Mouse (Mus musculus) gastrocnemius, adult 8-10 months (tissue): Measurements from ENCODE around the gene Nrg4. TPM values are rescaled to one million over a fixed set of nuclear protein-coding genes. Genes with fewer than 3 reads are reported as not detected.

ENCODE experiments used
- DNase-seq, 2 experiments: peaks; one replicate each; pipeline ENCODE4 v3.0.0; 2022; ENCODE audit warnings: low spot score in 2 of 2
- total RNA-seq, 4 experiments: library from RNA; stranded (reverse); gene quantifications; 2 replicates each; pipeline ENCODE4 v1.2.4; 2022

Nrg4 gene
- total RNA-seq, 4 experiments from 2014 or later, result 1.4 to 5.4 (median 2.3) TPM

DNA sequence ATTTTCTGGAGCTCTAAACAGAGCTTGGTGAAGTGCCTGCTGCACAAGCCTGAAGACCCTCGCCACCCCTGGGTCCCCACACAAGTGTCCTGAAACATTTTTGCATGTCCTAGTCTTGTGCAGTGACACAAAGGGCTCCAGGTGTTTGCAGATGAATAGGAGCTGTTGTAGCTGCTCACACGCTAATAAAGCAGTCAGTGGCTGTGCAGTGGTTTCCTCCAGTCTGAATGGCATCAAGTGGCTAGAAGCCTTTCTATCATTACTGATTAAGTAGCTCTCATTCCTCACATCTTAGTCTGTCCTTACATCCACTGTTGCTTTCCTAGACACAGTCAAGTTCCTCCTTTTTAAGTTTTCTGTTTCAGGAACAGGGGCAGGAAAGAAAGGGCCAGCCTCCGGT is 111.0 kb downstream of the Nrg4 start:
- no peak for DNase-seq

DNA sequence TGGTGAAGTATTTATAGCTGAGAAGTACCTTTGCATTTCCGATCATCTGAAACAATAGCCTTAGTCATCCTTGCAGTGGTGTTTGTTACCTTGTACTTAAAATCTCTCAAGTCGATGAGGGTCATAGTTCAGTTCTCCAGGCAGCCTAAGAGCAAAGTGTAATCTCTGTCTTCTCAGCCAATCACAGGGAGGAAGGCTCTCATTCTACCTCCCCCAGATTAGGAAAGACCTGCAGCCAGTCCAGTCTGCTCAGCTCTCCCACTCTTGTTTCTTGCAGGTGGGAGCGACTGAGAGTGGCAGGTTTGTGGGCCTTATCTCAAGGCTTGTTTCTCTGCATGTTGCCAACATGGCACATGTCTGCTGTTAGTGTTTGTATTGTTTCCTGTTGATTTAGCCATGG is 111.6 kb downstream of the Nrg4 start:
- DNase-seq, result no peak

DNA sequence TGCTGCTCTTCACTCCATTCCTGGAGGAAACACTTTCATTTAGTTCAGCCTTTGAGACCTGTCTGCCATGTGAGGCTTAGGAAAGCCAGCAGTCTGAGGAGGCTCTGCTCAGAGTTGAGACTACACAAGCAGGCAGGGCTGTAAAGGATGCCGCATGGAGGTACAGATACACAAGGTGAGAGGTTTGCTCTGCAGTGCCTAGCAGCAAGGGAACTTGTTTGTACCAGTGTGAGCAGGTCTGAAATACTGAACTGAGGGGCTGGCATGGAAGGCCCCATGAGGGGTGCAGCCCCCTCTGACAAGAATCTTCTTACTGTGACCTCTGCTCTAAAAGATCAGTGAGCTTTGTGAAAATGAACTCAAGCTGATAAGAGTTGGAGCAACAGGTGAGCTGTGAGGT is 113.2 kb downstream of the Nrg4 start:
- DNase-seq, result no peak

DNA sequence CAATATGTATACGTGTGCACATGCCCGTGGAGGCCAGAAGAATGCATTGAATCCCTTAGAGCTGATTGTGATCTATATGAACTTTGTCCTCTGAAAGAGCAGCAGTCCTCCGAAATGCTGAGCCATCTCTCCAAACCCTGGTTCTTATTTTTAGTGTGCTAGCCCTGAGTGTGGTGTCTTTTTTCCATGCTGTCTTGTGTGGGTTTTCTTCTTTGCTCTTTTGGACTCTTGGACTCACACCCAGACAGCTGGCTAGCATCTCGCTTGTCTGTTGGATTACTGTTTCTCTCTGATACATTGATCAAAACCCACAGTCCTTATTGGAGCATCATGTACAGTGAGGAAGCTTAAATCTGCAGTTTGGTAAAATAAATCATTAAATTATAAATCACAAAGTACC is 115.0 kb downstream of the Nrg4 start:
- DNase-seq, result no peak

DNA sequence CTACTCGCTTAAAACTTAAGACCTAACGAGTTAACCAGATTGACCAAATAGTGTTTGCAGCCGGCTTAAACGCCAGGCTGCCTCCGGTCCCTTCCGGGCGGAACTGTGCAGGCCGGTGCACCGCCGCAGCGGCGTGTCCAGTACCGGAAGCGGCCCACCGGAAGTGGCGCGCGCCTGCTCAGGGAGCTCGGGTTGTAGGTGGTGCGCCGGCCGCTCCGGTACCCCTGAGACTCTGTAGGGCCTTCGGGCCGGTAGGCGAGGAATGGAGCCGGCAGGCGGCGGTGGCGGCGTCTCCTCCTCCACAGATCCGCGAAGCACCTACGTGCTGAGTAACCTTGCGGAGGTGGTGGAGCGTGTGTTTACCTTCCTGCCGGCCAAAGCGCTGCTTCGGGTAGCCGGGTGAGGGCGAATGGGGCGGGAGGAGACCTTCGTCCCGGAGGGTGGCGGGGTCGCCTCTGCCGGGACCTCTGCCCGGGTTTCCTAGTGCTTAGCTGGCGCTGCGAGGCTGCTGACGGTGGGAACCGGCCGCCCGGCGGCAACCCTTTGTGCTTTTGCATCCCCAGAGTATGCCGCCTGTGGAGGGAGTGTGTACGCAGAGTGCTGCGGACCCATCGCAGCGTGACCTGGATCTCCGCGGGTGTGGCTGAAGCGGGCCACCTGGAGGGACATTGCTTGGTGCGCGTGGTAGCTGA is 117.7 kb downstream of the Nrg4 start, which contains the start of gene Fbxo22:
TSS of gene Fbxo22 (plus strand) at position 136 of the 692 bp plus-strand sequence.
- peak; percentile 73 to 75 for DNase-seq

DNA sequence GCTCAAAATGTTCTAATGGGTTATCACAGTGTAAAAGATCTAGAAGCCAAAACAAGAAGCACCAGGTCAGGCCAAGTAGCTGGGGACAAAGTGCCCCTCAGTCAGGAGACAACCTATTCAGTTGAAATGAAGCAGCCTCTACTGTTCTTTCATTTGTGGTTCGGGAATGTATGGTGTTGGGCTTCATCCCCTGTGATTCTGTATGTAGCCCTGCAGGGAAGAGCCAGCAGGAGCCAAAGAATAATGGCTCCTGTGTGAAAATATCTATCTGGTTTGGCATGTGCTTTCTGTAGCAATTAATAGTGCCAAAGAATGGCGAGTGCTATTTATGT is 118.2 kb downstream of the Nrg4 start:
- no peak for DNase-seq

DNA sequence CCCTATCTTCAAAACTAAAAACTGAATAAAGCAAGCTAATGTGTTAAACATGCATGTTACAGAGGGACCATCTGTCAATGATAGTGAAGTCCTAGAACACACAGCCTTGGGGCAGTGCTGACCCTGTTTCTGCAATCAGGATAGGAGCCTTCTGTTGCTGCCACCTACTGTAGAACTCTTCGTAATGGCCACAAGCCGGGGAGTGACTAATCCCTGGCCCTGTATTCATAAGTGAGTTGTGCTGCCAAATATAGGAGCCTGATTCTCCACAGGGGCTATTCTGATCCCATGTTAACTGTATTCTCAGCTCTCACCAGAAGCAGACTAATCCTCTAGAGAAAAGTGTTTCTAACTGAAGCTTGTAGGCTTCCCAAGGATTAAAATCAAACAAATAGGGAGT is 127.3 kb downstream of the Nrg4 start:
- DNase-seq, result no peak

DNA sequence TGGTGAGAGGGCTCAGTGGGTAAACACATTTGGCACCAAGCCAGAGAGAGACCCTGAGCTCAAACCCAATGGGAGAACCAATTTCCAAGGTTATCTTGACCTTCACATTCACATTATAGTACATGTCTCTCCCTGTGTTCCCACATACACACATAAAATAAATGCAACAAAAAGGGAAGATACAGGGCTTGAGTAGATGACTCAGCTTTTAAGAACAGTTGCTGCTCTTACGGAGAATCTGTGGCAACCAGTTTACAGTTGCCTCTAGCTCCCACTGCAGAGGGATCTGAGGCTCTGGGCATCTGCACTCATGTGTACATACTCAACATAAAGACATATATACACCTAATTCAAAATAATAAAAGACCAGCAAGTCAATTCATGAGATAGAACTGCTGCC is 128.4 kb downstream of the Nrg4 start:
- DNase-seq, result no peak

DNA sequence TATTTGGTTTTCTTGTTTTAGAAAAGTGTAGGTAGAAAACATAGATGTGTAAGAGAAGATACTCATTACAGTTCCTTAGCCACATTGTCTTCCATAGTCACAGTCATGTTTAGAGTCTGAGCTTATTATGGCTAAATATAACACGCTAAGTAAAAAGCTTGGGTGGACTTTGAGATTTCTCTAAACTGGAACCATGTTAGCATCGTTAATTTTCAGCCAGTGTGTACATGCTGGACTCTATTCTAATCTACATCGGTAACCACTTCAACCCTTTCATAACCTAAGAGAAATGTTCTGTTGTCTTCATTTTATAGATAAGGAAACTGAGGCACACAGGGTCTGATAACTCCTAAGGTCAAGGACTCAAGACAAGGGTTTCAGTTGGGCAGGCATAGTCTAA is 130.8 kb downstream of the Nrg4 start:
- DNase-seq, result no peak

DNA sequence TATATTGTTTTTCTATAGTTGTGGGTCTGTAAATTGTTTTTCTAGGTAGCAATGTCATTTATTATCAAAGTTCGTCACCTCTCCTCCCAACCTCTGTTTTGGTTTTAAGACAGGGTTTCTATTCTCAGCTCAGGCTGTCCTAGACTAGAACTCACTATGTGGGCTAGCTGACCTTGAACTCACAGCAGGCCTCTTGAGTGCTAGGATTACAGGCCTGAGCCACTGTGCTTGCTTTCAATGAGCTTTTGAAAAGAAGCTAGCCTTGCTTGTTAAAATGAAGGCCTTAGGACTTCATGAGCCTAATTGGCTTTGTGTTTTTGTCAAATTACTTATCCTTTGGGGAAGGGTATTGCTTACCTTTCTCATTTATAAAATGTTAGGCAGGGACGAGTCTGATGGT is 152.4 kb downstream of the Nrg4 start:
- DNase-seq, result no peak

DNA sequence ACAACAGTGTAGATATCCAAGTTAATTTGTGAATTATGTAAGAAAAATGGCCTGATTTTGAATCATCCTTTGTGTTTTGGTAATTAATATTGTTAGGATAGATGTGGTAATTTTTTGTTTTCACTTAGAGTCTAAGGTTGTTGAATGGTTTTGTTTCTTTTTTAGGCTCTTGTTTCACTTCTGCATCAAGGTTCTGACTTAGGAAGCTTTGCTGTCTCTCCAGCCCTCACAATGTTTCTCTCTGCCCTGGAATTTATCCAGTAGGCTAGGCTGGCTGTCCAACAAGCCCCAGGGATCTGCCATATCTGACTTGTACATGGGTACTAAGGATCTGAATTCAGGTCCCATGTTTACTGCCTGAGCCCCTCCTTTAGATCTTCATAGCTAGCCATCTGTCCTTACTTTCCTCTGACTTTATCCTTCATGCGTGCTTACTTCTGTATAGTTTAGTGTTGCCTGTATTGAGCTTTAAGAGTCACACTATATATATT is 154.4 kb downstream of the Nrg4 start:
- DNase-seq, result no peak

DNA sequence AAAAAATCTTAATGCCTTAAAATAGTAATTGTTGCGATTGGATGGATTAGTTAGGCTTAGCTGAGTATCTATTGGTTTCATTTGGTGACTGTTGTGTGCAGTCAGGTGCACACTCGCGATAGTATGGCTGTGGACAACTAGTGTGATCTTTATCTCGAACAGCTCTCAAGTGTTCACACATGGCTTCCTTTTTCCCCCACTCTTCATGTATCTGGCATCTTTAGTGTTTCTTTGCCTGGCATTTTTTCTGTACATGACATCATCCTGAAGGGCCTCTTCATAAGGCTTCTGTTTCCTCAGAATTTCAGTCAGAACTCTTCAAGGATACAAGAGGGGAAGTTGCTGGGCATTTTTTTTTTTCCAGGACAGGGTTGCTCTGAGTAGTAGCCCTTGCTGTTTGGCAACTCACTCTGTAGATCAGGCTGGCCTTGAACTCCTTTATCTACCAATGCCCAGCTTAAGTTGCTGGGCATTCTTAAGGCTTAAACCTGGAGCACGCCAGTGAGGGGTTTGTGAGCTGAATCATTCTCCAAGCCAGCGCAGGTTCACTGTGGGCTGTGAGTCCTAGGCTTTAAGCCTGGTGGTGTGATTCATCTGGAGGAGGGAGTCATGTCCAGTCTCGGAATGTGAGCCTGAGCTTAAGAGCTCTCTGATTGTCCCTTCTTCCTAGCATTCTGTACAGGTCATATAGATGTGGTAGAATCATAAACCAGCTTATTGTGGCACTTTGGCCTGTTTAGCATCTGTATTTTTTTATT is 155.8 kb downstream of the Nrg4 start:
- DNase-seq, result no peak

Other genes starting within 250 kb of the Nrg4 start
- gene Ube2q2, start 178.0 kb downstream of the Nrg4 start, total RNA-seq, result 10 to 100 TPM; 35.9 to 40.1 (median 37.6) TPM
- 10 to 100 TPM; 18.1 to 22.2 (median 19.9) TPM for gene Fbxo22, start 117.9 kb downstream of the Nrg4 start, total RNA-seq
- gene Tmem266, start 69 bp upstream of the Nrg4 start, total RNA-seq, result 10 to 100 TPM in 1 of 4 experiments, 1 to 10 TPM in 3; 2.8 to 15.8 (median 5.1) TPM
- gene Etfa, start 185.4 kb upstream of the Nrg4 start, total RNA-seq, result 100 to 1,000 TPM; 216 to 259 (median 240) TPM
- under 1 TPM in 1 of 4 experiments, not detected in 3; 0.41 TPM for gene Isl2, start 211.8 kb upstream of the Nrg4 start, total RNA-seq